Comparison of ENCODE assay signal across 9 mouse cellular contexts in genomic region chr4:82858431-82859010, GRCm38 (mm10). TPM values are rescaled to one million over a fixed set of nuclear protein-coding genes. Genes with fewer than 3 reads are reported as not detected.
DNase-seq lines count a peak whose midpoint lies in the region; ATAC-seq and TF ChIP-seq lines count a peak whose summit lies in the region.
"Had no signal": no experiment of that assay in that cellular context is flagged by ENCODE, and none has a peak within 500 bp of the region (broad histone marks: within the 10 kb centered on the region; RNA-seq: fewer than 3 reads in every experiment).

No protein-coding gene starts in this region.

- peak overlapping the region; percentile 80 for H3K4me2 ChIP-seq in lung, postnatal 0 days (replicated peaks; ENCODE audit: low read depth, low read length)
- peak overlapping the region; percentile 63 for H3K4me2 ChIP-seq in embryonic facial prominence, embryonic 15.5 days (replicated peaks)

- H3K9me3 ChIP-seq in lung, postnatal 0 days (ENCODE audit: low read length) = no peaks in the 10 kb centered on the region
- no peaks in the 10 kb centered on the region for H3K9me3 ChIP-seq in embryonic facial prominence, embryonic 15.5 days (replicated peaks)
- no peaks in the 10 kb centered on the region for H3K9me3 ChIP-seq in limb, embryonic 10.5 days (replicated peaks)

- no peak for DNase-seq in lung, postnatal 0 days (ENCODE audit: low spot score)
- DNase-seq in lung, postnatal 14 days = no peak
- DNase-seq in limb, embryonic 10.5 days (ENCODE audit: low spot score) = no peak
- peak; percentile 18 for DNase-seq in splenic B cell, adult 2 months (ENCODE audit: low read depth, low spot score)
- no peak for DNase-seq in Muller cell, postnatal 12 days (ENCODE audit: inconsistent ontology term)
- DNase-seq in ovary, postnatal 36 days (ENCODE audit: low spot score) = no peak

- H3K27me3 ChIP-seq in lung, postnatal 0 days (replicated peaks; ENCODE audit: insufficient read depth, low read length) = no peaks in the 10 kb centered on the region
- H3K27me3 ChIP-seq in embryonic facial prominence, embryonic 15.5 days = no peaks in the 10 kb centered on the region
- peaks cover 7% of the 10 kb centered on the region for H3K27me3 ChIP-seq in limb, embryonic 10.5 days (ENCODE audit: low read depth, poor library complexity, severe bottlenecking)
- no peaks in the 10 kb centered on the region for H3K27me3 ChIP-seq in splenic B cell, adult 2 months (ENCODE audit: control insufficient read depth, insufficient read depth, low read length, poor library complexity, severe bottlenecking)

- TF ChIP-seq CTCF in lung, postnatal 0 days (IDR thresholded peaks at IDR 0.05) = no peak

- H3K27ac ChIP-seq in lung, postnatal 0 days (ENCODE audit: low read length) = no peak overlapping the region
- no peak overlapping the region for H3K27ac ChIP-seq in embryonic facial prominence, embryonic 15.5 days (replicated peaks)
- peak overlapping the region; percentile 91; the same call in 1 of the 2 replicates for H3K27ac ChIP-seq in limb, embryonic 10.5 days

- no peak for ATAC-seq in lung, postnatal 0 days
- no peak; the same call in 1 of the 2 replicates for ATAC-seq in embryonic facial prominence, embryonic 15.5 days (ENCODE audit: insufficient number of reproducible peaks, low FRiP score, low TSS enrichment, low read depth)
- ATAC-seq in erythroid progenitor cell, adult 5-6 weeks (replicated peaks; ENCODE audit: low FRiP score, poor library complexity, severe bottlenecking) = no peak

- H3K9ac ChIP-seq in lung, postnatal 0 days (replicated peaks; ENCODE audit: low read depth) = peak overlapping the region; percentile 73; the same call in 1 of the 2 replicates
- H3K9ac ChIP-seq in embryonic facial prominence, embryonic 15.5 days = no peak overlapping the region

- WGBS in lung, postnatal 0 days = 29% methylated on average over 4 of the region's 4 CpGs
- WGBS in embryonic facial prominence, embryonic 15.5 days = 32% methylated on average over 4 of the region's 4 CpGs
- WGBS in limb, embryonic 10.5 days = 31% methylated on average over 4 of the region's 4 CpGs

- no peak for TF ChIP-seq EP300 in lung, postnatal 0 days (IDR thresholded peaks at IDR 0.05)

- peak overlapping the region; percentile 77 for H3K4me3 ChIP-seq in lung, postnatal 0 days (ENCODE audit: low read depth, low read length)
- H3K4me3 ChIP-seq in embryonic facial prominence, embryonic 15.5 days (replicated peaks) = peak overlapping the region; percentile 65
- H3K4me3 ChIP-seq in limb, embryonic 10.5 days = peak overlapping the region; percentile 76

- H3K4me1 ChIP-seq in lung, postnatal 0 days (ENCODE audit: insufficient read depth, low read depth, low read length) = no peaks in the 10 kb centered on the region
- 0 out of 2 replicates have a peak, but pooled peaks cover 5% of the 10 kb centered on the region for H3K4me1 ChIP-seq in embryonic facial prominence, embryonic 15.5 days
- peaks cover 11% of the 10 kb centered on the region for H3K4me1 ChIP-seq in limb, embryonic 10.5 days

- no peaks in the 10 kb centered on the region for H3K36me3 ChIP-seq in lung, postnatal 0 days (ENCODE audit: insufficient read depth, low read length)
- no peaks in the 10 kb centered on the region for H3K36me3 ChIP-seq in embryonic facial prominence, embryonic 15.5 days
- H3K36me3 ChIP-seq in limb, embryonic 10.5 days = no peaks in the 10 kb centered on the region
- H3K36me3 ChIP-seq in splenic B cell, adult 2 months (ENCODE audit: control insufficient read depth, insufficient read depth, low read length, poor library complexity, severe bottlenecking) = no peaks in the 10 kb centered on the region

RNA-seq across cellular contexts. Expression of gene Zdhhc21, which starts 1.2 kb away (rescaled TPM):
- 8.8 and 8.9 TPM in 2 replicates for polyA plus RNA-seq in lung, postnatal 0 days (2015; fragmentation: Nextera tagmentation; extraction: Ambion mirVana)
- 13.9 and 15.2 TPM in 2 replicates for polyA plus RNA-seq in embryonic facial prominence, embryonic 15.5 days (2015; fragmentation: Nextera tagmentation; extraction: Ambion mirVana)
- polyA plus RNA-seq in limb, embryonic 10.5 days (2016; fragmentation: Nextera tagmentation; extraction: Ambion mirVana) = 8.6 and 10.4 TPM in 2 replicates
- 3.6 and 4.6 TPM in 2 replicates for total RNA-seq in erythroid progenitor cell, adult 5-6 weeks (2015; ENCODE audit: low replicate concordance)
- 0.23 and 1.7 TPM in 2 replicates for total RNA-seq in erythroid progenitor cell, adult 5-6 weeks (2017; ENCODE audit: low replicate concordance)

RNA-seq across cellular contexts. Expression of gene Cer1, which starts 26.4 kb away (rescaled TPM):
- polyA plus RNA-seq in lung, postnatal 0 days (2015; fragmentation: Nextera tagmentation; extraction: Ambion mirVana) = not detected in 2 replicates
- 0.27 and 0.68 TPM in 2 replicates for polyA plus RNA-seq in embryonic facial prominence, embryonic 15.5 days (2015; fragmentation: Nextera tagmentation; extraction: Ambion mirVana)
- 0.29 TPM in 1 of 2 replicates, not detected in the other for polyA plus RNA-seq in limb, embryonic 10.5 days (2016; fragmentation: Nextera tagmentation; extraction: Ambion mirVana)
- total RNA-seq in erythroid progenitor cell, adult 5-6 weeks (2015; ENCODE audit: low replicate concordance) = not detected in 2 replicates
- not detected in 2 replicates for total RNA-seq in erythroid progenitor cell, adult 5-6 weeks (2017; ENCODE audit: low replicate concordance)
- polyA plus RNA-seq: small intestine, adult 2 months had no signal
